Mouse (Mus musculus): ENCODE measurements around the gene Cbl. TPM values are rescaled to one million over a fixed set of nuclear protein-coding genes. Genes with fewer than 3 reads are reported as not detected.

Cbl gene
- polyA plus RNA-seq, 1 experiment from 2014 or later, result 13.4 TPM

Other genes starting within 250 kb of the Cbl start
- gene Thy1, start 190.7 kb downstream of the Cbl start, polyA plus RNA-seq (2014; fragmentation: Nextera tagmentation; extraction: Ambion mirVana), result 3.6 and 5.0 TPM in 2 replicates
- gene Usp2, start 167.0 kb downstream of the Cbl start, polyA plus RNA-seq (2014; fragmentation: Nextera tagmentation; extraction: Ambion mirVana), result 6.9 and 8.2 TPM in 2 replicates
- 0.31 TPM in 1 of 2 replicates, not detected in the other for gene Mfrp, start 132.3 kb downstream of the Cbl start, polyA plus RNA-seq (2014; fragmentation: Nextera tagmentation; extraction: Ambion mirVana)
- gene C1qtnf5, start 126.8 kb downstream of the Cbl start, polyA plus RNA-seq (2014; fragmentation: Nextera tagmentation; extraction: Ambion mirVana), result 2.6 and 3.2 TPM in 2 replicates
- 0.11 and 0.16 TPM in 2 replicates for gene Gm49380, start 120.5 kb downstream of the Cbl start, polyA plus RNA-seq (2014; fragmentation: Nextera tagmentation; extraction: Ambion mirVana)
- 31.3 and 35.1 TPM in 2 replicates for gene Rnf26, start 120.5 kb downstream of the Cbl start, polyA plus RNA-seq (2014; fragmentation: Nextera tagmentation; extraction: Ambion mirVana)
- 13.2 and 14.1 TPM in 2 replicates for gene Mcam, start 99.6 kb downstream of the Cbl start, polyA plus RNA-seq (2014; fragmentation: Nextera tagmentation; extraction: Ambion mirVana)
- not detected in 2 replicates for gene Ccdc153, start 6.6 kb upstream of the Cbl start, polyA plus RNA-seq (2014; fragmentation: Nextera tagmentation; extraction: Ambion mirVana)
- gene Pdzd3, start 17.4 kb upstream of the Cbl start, polyA plus RNA-seq (2014; fragmentation: Nextera tagmentation; extraction: Ambion mirVana), result 0.32 and 0.52 TPM in 2 replicates
- 4.6 and 4.8 TPM in 2 replicates for gene Nlrx1, start 34.5 kb upstream of the Cbl start, polyA plus RNA-seq (2014; fragmentation: Nextera tagmentation; extraction: Ambion mirVana)
- 7.1 and 8.1 TPM in 2 replicates for gene Abcg4, start 54.6 kb upstream of the Cbl start, polyA plus RNA-seq (2014; fragmentation: Nextera tagmentation; extraction: Ambion mirVana)
- 18.4 and 24.8 TPM in 2 replicates for gene Hinfp, start 71.6 kb upstream of the Cbl start, polyA plus RNA-seq (2014; fragmentation: Nextera tagmentation; extraction: Ambion mirVana)
- 16.3 and 22.2 TPM in 2 replicates for gene C2cd2l, start 86.2 kb upstream of the Cbl start, polyA plus RNA-seq (2014; fragmentation: Nextera tagmentation; extraction: Ambion mirVana)
- gene Dpagt1, start 92.0 kb upstream of the Cbl start, polyA plus RNA-seq (2014; fragmentation: Nextera tagmentation; extraction: Ambion mirVana), result 38.2 and 39.7 TPM in 2 replicates
- gene H2afx, start 100.6 kb upstream of the Cbl start, polyA plus RNA-seq (2014; fragmentation: Nextera tagmentation; extraction: Ambion mirVana), result 215 and 240 TPM in 2 replicates
- gene Hmbs, start 110.2 kb upstream of the Cbl start, polyA plus RNA-seq (2014; fragmentation: Nextera tagmentation; extraction: Ambion mirVana), result 68.5 and 74.3 TPM in 2 replicates
- gene Vps11, start 127.6 kb upstream of the Cbl start, polyA plus RNA-seq (2014; fragmentation: Nextera tagmentation; extraction: Ambion mirVana), result 33.3 and 33.8 TPM in 2 replicates
- 17.8 and 27.2 TPM in 2 replicates for gene Hyou1, start 145.4 kb upstream of the Cbl start, polyA plus RNA-seq (2014; fragmentation: Nextera tagmentation; extraction: Ambion mirVana)
- gene Slc37a4, start 162.8 kb upstream of the Cbl start, polyA plus RNA-seq (2014; fragmentation: Nextera tagmentation; extraction: Ambion mirVana), result 39.5 and 42.0 TPM in 2 replicates
- 1,391 and 1,749 TPM in 2 replicates for gene Rps25, start 173.1 kb upstream of the Cbl start, polyA plus RNA-seq (2014; fragmentation: Nextera tagmentation; extraction: Ambion mirVana)
- 327 and 347 TPM in 2 replicates for gene Trappc4, start 173.6 kb upstream of the Cbl start, polyA plus RNA-seq (2014; fragmentation: Nextera tagmentation; extraction: Ambion mirVana)
- 21.6 and 25.2 TPM in 2 replicates for gene Ccdc84, start 184.5 kb upstream of the Cbl start, polyA plus RNA-seq (2014; fragmentation: Nextera tagmentation; extraction: Ambion mirVana)
- gene Foxr1, start 207.1 kb upstream of the Cbl start, polyA plus RNA-seq (2014; fragmentation: Nextera tagmentation; extraction: Ambion mirVana), result not detected in 2 replicates
- not detected in 2 replicates for gene Upk2, start 220.9 kb upstream of the Cbl start, polyA plus RNA-seq (2014; fragmentation: Nextera tagmentation; extraction: Ambion mirVana)
- gene Bcl9l, start 248.8 kb upstream of the Cbl start, polyA plus RNA-seq (2014; fragmentation: Nextera tagmentation; extraction: Ambion mirVana), result 9.9 and 13.4 TPM in 2 replicates